Mouse (Mus musculus) right cerebral cortex, postnatal 36 days (tissue): ENCODE measurements around the gene Kmo.

Source experiments
- DNase-seq, 2 experiments: peaks; one replicate each; pipeline ENCODE4 v3.0.0; 2022; ENCODE audit warnings: low spot score in 2 of 2, mixed read lengths in 1 of 2

Gene Kmo

DNA sequence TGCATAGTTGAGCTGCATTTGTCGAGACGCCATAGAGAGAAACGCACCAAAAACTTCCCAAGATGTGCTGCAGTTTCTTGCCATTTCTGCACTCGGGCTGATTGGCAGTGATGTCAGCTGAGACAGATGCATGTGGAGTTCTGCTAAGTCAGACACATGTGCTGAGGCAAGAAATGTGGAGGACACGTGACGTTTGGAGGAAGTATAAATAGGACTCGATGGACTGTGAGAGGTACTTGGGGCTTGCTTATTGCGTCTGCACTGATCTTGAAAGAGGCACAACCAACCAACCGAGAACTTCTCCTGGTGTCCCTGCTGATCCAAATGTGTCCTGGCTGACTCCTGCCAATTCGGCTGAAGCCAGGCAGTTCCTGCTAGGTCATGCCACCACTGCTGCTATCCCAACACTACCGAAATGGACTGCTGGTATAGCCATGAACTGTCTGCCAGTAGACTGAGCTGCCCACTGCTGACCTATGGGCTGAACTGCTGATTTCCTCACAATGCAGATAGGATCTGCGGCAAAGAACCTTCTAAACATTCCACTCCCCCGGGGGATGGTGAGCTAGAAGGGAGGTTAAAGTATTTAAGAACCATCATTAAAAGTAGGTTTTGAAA is at the start of gene Kmo:
Gene Kmo, plus strand, starts transcription at position 568 of the 618 bp plus-strand sequence.
- DNase-seq, result no peak

DNA sequence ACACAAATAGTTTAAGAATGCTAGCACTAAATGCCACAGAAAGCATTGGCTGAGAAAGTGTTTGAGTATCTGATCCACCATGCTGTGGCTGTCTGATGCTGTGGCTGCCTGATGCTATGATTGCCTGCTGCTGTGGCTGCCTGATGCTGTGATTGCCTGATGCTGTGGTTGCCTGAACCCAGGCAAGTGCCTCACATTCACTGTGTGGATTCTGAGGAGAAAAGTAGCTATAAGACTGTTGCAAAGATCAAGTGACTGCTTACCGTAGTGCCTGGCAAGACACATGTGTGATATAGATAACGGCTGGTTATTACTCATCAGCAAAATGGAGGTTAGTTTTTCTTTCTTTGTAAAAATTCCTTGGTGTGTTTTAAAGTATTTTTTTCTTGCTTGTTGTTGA is 46.1 kb upstream of the Kmo start:
- DNase-seq, result no peak

DNA sequence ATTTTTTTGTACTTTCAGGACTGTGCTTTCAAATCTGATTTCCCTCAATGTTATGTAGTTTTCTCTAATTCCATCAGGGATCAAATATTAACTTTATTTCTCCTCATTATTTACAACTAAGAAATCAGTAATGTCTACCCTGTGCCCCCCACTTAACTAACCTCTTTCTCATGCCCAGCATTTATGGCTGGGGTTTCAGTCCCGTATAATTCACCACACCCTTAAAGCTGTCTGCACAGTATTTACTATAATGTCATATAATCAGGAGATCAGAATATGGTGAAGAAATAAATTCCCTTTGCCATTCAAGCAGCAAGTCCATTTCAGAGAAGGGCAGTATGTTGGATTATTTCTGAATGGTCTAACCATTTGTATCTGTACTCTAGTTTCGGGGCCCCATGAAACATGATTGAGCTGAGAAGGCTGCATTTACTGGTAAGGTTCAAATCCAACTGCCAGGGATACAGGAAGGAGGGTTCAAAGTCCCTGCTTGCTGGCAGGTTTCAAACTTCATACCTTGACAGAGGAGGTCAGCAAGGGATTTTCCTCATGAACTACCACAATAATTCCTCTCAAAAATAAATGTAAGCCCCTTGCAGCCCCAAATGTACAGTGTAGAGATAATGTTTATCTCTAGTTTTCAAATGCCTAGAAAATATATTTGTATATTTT is 41.6 kb upstream of the Kmo start:
- DNase-seq, result no peak

DNA sequence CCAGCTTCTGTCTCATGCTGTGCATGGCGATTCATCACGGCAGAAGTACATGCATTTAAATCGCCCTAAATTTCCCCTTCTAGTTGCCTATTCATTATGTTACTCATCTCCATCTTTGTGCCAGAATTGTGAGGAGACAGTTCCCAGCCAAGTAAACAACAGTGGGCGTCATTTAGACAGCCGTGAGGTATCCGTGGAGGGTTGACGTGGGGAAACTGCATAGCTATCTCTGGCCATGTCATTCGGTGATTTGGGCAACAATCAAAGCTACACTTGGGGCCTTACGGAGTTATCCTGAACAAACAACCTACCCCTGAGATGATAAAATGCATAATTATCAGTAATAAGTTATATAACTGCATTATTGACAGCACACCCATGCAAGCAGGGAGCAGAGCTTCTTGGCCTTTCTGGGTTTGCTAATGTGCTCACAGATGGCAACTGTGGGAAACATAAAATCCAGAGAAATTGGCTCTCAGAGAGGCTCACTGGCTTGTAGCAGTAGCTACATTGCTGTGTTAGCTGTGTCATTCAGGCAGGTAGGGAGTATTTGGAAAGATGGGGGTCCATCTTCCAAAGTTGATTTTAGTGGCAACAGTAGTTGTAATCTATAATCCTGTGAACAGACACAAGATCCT is 40.5 kb upstream of the Kmo start:
- peak; percentile 8 to 20 for DNase-seq

DNA sequence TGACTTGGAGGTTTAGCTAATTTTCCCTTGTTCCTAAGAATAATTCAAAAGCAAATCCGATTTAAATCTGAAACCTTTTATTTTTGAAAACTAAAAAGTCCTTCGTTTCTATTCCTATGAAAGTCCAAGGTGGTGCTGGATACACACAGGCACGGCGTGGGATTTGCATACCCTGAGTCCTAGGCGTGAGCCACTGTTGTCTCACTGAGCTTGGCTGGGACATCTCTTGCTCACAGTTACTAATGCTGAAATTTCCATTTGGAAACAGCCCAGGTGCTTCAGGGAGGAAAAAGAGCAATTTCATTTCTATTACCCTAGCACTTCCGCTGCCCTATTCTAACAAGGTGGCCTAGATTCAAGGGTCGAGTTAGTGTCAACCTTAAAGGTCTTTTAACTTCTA is 39.8 kb upstream of the Kmo start:
- DNase-seq, result peak; percentile 9 to 25

DNA sequence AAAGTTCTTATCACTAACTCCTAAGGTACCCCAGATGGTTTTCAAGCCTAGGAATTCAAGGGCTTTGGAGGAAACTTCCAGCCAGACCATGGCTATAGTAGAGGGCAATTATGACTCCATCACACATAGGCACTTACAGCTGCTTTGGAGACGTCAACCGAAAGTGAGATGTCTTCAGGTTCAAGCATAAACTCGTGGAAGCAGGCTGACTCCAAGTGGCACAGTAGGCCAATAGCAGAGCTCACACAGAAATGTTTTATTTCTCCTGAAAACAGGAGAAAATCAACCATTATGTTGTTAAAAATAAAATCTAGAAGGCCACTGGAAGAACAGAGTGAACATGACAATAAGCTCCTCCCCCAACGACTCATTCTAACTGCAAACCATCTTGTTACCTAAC is 37.4 kb upstream of the Kmo start:
- DNase-seq, result no peak

DNA sequence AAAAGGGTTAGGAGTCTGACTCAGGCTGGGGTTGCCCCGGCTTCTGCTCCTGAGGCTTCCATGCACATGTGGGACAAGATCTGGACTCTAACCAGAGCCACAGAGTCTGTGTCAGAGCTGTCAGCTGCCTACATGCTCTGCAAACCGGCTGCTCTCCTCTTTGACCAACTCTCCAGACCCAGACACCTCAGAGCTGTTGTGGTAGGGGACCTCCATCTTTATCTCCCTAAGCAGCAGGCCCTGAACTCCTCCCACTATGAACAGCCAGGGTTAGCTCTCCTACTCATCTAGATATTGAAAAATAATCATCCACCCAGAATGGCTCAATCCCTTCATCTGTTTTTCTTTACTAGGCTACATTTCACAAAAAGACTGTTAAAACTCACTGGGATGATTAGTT is 34.9 kb upstream of the Kmo start:
- no peak for DNase-seq

DNA sequence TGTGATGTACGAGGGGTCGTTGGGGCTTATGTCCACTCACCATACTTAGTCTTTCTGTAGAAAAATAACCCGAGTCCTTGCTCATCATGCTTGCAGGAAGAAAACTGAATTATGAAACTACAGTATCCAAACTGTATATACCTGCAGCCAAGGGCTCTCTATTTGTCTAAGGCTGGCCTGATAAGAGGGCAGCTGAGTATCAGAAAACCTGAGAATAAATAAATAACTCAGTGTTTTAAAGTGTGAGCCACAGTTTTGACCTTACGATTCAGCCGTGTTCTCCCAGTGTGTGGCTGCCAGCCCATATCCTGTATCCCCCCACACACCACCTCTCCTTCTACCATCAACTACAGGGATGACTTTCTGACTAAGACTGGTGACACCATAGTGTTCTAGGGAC is 33.5 kb upstream of the Kmo start:
- DNase-seq, result no peak

DNA sequence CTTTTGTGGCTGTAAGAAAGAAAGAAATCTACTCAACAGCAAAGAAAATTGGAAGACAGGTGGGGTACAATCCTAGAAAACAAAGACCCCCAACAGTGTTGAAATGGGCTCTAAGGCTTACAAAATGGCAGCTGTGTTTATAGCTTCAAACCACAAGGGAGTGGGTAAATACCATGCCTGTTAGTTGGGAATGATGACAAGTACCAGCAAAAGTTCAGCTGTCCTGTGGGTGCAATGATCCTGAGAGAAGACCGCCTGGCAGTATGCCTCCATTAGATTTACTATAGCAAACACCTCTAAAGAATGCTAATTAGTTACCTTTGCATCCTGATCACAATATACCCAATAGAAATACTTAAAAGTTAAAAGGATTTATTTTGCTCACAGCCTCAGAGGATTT is 27.3 kb upstream of the Kmo start:
- no peak for DNase-seq

DNA sequence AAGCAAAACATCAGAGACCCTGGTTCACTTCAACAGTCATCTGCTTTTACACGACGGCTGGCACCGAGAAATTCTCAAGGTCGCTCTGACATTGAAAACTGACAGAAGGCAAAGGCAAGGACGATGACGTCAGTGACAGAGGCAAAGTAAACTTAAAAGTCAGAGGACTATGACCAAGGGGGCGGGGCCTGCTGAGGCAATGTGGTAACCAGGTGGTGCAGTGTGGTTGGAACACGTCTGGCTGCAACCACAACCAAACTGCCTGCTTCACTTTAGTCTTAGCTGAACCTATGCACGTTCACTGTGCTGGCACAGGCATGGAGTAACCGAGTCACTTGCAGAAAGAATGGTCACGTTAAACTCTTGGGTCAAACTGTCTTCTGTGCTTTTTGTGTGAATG is 17.9 kb upstream of the Kmo start:
- DNase-seq, result no peak

DNA sequence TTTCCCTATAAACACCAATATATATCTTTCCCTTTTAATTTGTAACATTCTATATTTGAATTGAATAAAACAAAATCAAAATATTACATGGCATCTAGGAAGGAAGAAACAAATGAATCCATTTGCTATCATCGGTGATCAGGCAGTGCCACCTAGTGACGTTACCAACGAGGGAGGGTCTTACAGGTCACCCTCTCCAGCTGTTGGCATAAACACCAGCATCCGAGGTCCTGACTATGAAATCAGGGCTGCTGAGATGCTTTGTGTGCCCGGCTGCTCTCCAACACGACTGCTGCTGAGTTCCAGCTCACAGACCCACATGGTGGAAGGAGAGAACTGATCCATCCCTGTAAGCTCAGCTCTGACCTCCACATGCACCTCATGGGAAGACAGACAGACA is 16.8 kb upstream of the Kmo start:
- DNase-seq, result no peak

DNA sequence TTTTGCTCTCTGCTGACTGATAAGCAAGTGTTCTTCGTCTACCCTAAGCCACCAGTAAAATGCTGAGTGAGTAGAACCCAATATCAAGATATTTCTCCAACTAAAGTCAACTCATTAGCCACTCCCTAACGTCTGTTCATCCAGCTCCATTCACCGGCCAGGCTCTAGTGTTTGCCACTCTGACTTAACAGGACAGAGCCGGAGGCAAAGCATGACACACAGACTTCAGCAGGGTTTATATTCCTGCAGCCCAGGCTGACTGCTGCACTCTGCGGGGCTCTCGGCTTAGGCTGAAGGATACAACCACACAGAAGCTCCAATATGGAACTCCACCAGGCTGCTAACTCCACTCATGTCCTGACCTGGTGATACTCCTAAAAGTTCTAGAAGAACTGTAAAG is 12.9 kb upstream of the Kmo start:
- no peak for DNase-seq

DNA sequence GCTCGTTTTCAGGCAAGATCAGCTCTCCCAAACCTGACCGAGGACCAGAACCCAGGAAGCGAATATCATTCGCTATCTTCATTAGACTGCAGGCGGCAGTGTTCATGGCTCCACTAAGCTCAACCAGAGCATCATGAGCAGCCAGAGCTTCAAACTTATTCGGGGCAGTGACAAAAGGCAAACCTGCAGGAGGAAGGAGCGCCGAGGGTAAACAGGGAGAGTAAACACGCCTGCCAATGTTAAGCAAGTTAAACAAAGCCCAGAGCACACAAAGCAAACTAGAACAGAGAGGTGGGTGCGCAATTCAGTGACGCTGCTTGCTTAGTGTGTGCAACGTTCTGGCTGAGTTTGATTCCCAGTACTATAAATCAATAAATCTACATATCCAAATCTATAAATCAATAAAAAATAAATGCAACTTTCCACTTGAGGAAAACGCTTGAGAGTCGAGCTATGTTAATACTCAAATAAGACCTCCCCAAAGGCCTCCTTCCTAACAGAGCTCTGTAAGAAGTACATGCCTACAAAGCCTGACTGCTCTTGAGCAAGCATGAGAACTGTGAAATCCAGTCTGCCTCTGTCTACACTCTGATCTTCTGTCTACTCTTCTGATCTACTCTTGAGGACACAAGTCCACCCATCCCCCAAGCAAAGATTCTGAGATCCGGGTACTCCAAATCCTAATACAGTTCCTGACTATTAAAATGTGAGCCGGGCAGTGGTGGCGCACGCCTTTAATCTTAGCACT is 12.2 kb upstream of the Kmo start:
- no peak for DNase-seq

DNA sequence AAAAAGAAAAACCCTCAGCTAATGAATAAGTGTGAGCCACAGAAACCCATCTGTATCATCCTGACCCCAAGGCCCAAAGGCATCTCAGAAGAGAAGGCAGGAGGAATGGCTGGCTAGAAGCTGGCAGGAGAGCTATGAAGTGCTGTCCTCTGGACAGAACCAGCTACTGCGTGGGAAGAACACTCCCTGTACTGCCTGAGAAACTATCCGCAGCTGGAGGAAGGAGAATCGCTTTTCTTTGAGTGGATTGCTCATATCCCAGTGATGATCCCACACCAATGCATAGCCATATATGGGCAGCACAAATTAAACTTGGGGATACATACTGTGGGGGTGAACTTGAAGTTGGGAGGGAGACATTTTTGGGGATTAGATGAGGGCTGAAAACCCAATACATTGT is 11.5 kb upstream of the Kmo start:
- no peak for DNase-seq

DNA sequence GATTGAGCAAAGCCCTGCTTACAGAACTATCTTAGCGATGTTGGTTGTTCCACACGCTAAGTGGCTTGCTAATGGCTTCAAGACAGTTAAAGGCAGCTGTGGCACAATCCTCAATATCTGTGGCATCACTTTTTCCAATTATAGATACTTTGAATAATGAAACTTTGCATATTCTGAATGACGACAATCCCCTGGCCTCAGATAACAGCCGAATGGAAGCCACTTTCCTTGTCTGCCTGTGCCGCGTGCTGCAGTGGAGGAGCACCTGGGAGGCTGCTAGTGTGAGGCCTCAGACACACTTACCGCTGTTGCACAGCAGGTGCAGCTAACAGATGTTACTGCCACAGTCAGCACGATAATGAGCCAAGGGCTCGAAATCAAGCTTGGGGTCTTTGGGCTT is 5.2 kb upstream of the Kmo start:
- DNase-seq, result no peak

DNA sequence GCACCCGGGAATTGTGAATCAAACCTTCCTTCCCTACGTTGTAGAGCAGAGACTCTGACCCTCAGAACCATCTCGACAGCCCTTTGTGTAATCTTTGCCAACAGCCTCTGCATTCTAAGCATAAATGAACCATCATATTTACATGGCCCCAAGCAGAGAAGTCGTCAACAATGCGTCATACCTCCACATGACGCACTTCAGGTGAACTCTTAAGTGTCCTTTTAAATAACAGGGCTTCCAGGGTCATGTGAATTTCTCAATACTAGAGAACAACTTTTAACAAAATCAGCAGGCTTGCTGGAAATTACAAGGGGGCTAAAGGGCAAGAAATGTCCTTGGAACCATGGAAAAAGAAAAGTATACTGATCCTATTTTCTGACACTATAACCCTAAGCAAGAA is 3.5 kb downstream of the Kmo start:
- no peak for DNase-seq

DNA sequence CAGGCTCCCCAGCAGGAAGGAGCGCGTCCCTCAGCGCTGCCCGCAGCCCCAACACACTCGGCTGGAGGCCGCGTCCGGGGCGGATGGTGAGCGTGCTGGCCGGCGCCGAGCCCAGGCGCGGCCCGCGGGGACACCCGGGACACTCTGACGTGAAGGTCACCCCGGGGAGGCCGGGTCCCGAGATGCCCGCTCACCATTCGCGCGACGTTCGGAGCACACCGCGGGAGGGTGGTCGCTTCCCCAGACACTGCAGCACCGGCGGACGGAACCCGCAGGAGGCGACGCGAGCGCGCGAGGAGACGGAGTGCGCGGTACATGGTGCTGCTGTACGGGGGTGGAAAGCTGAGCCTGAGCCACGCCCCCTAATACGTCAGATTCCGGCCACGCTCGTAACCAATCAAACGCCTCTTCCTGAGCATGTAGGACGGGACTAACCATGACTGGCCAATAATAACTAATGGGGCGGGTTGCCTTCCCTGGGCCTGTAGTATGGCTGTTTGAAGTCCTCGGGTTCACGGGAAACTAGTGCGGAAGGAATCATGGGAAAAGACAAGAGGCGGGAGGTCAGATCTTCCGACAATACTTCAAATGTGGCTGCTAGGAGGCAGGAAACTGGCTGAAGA is 5.2 kb downstream of the Kmo start, which contains the start of gene Fh1:
Gene Fh1, minus strand, starts transcription at position 379 of the 623 bp plus-strand sequence.
- peak; percentile 95 to 98 for DNase-seq

DNA sequence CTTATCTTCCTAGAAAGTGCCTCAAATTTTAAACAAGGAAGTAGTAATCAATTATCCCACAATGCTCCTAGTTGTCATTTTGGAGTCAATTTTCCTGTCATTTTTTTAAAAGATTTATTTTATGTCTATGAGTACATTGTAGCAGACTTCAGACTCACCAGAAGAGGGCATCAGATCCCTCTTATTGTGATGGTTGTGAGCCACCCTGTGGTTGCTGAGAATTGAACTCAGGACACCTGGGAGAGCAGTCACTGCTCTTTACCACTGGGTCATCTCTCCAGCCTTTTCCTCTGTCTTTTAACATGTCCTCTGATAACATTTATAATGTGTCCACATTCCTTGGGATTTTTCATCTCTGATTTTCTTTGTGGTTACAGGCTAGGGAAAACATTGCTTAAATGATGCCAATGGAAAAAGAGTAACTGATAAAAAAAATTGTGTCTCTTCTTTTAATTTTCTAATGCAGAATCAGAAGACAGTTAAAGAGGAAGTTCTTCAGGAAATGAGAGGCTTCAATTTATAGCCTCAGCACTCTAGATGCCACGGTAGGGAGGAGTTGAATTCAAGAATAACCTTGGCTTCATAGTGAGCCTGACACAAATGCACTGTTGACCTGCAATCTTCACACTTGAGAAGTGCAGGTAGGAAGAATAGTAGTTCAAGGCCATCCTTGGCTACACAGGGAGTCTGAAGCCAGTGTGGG is 6.0 kb downstream of the Kmo start:
- peak in 1 of 2 experiments; percentile 9 for DNase-seq

DNA sequence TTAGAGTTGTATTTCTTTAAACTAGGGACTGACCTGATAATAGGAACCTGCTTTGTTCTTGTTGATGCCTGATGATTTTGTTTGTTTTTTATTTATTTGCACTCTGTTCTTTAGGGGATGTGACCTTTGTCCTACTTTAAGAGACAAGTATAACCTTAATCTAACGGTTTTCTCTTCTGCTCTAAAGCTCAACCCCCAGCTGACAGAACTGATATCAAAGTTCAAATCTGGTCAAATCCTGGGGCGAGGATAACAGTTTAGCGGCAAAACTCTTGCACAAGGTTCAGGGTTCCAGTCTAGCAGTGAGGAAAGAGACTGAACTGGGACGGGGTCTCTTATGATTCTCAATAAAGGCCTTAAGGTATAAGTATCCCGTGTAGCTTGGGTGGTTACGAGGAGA is 9.1 kb downstream of the Kmo start:
- DNase-seq, result no peak

DNA sequence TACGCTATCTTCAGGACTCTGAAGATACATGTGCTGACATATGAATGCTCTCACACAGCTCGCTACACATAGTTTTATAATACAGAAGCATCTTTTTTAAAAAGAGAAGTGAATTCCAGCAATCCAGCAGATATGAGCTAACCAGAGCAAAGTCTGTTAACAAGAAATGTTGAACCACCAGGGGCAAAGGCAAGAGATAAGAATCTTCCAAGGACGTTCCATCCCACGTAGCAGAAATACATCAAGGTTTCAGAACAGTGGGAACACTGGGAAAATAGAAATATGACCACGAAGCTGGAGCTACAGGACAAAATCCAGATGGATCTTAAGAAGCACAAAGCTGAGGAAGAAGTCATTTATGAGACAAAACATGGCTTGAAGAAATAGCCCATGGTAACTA is 10.2 kb downstream of the Kmo start:
- no peak for DNase-seq

DNA sequence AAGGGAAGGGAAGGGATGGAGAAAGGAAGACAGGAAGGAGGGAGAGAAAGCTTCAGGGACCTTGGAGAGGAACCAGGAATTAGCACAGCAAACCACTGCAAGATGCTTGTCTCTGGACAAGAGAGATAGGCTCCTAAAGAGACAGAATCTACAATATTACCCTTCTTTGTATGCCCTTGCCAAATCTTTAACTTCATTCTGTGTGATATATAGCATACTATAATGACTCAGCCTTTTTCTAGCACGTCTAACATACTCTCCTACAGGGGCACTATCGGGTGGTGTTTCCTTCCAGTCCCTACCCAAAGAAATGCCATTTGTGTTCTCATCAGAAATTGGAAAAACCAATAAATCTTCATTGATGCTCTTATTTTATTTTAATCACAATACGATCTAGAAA is 10.9 kb downstream of the Kmo start:
- no peak for DNase-seq
